Mouse (Mus musculus) neural tube, embryonic 13.5 days (tissue): ENCODE results near the gene Mindy1. TPM values are rescaled to one million over a fixed set of nuclear protein-coding genes. Genes with fewer than 3 reads are reported as not detected.

Experiments used
- ATAC-seq: fragments of 200-750 bp; cut with Nextera tagmentation; 2 replicates; pipeline ENCODE4 v1.8.0; 2017; ENCODE audit warnings: low read depth, mild to moderate bottlenecking, moderate TSS enrichment, moderate library complexity
- H3K27ac ChIP-seq: fragments of 300-500 bp; sonication (generic); replicated peaks from 2 replicates; pipeline ENCODE4 v1.5.1; 2015; ENCODE audit warnings: moderate library complexity, mild to moderate bottlenecking, inconsistent platforms
- H3K27me3 ChIP-seq: fragments of 300-500 bp; sonication (generic); 2 replicates; pipeline ENCODE4 v1.6.1; 2015; ENCODE audit warnings: mild to moderate bottlenecking, inconsistent platforms
- H3K36me3 ChIP-seq: fragments of 300-500 bp; sonication (generic); 2 replicates; pipeline ENCODE4 v1.6.1; 2015; ENCODE audit warnings: mild to moderate bottlenecking, inconsistent platforms
- H3K4me1 ChIP-seq: fragments of 300-500 bp; sonication (generic); replicated peaks from 2 replicates; pipeline ENCODE4 v1.6.1; 2015; ENCODE audit warnings: inconsistent platforms
- H3K4me2 ChIP-seq: fragments of 300-500 bp; sonication (generic); 2 replicates; pipeline ENCODE4 v1.6.1; 2015; ENCODE audit warnings: inconsistent platforms, mild to moderate bottlenecking, moderate library complexity
- H3K4me3 ChIP-seq: fragments of 300-500 bp; sonication (generic); 2 replicates; pipeline ENCODE4 v1.5.1; 2015; ENCODE audit warnings: mild to moderate bottlenecking, inconsistent platforms
- H3K9ac ChIP-seq: fragments of 300-500 bp; sonication (generic); 2 replicates; pipeline ENCODE4 v1.6.1; 2015; ENCODE audit warnings: moderate library complexity, mild to moderate bottlenecking, inconsistent platforms
- H3K9me3 ChIP-seq: fragments of 300-500 bp; sonication (generic); 2 replicates; pipeline ENCODE4 v1.6.1; 2016; ENCODE audit warnings: inconsistent platforms
- WGBS: fragments of 180-500 bp; shearing (Covaris S2); methylation state at CpG from one replicate; pipeline ENCODE4 v1.1.7; 2015; 5-methylcytosine and 5-hydroxymethylcytosine counted together
- polyA plus RNA-seq: library from polyadenylated mRNA; unstranded; fragments of >200 nt; fragmentation: Nextera tagmentation; extraction: Ambion mirVana; gene quantifications from 2 replicates; pipeline ENCODE4 v1.2.1, GENCODE M21; 2015

The Mindy1 gene
- polyA plus RNA-seq, 1 experiment from 2014 or later: 52.7 TPM

- H3K36me3 ChIP-seq: peaks cover 42% of the 10 kb centered on the region
- no peak overlapping the region for H3K4me3 ChIP-seq
- WGBS: 90% methylated on average over 7 of the region's 7 CpGs
- peaks cover 30% of the 10 kb centered on the region for H3K4me1 ChIP-seq
- no peak overlapping the region for H3K27ac ChIP-seq
- ATAC-seq: no peak
- no peaks in the 10 kb centered on the region for H3K9me3 ChIP-seq
- H3K9ac ChIP-seq: no peak overlapping the region
- no peak overlapping the region for H3K4me2 ChIP-seq
- no peaks in the 10 kb centered on the region for H3K27me3 ChIP-seq
These were observed 5.4 kb downstream of the Mindy1 start for GRCm38 (mm10) chr3:95286510-95286909.

- Histone ChIP-seq H3K36me3 (peaks cover 52% of the 10 kb centered on the region), H3K4me1 (peaks cover 25% of the 10 kb centered on the region), H3K27ac (no peak overlapping the region), H3K9me3 (no peaks in the 10 kb centered on the region), H3K4me2 (no peak overlapping the region), H3K27me3 (no peaks in the 10 kb centered on the region), H3K4me3 (no peak overlapping the region), H3K9ac (no peak overlapping the region)
- no peak for ATAC-seq
- 86% methylated on average over 3 of the region's 3 CpGs for WGBS
These were observed 6.4 kb downstream of the Mindy1 start for GRCm38 (mm10) chr3:95287541-95287940.

GRCm38 (mm10) chr3:95289419-95289818 lies 8.3 kb downstream of the Mindy1 start:
- H3K4me1 ChIP-seq: peaks cover 16% of the 10 kb centered on the region
- no peak overlapping the region for H3K4me3 ChIP-seq
- 91% methylated on average over 4 of the region's 4 CpGs for WGBS
- H3K9ac ChIP-seq: no peak overlapping the region
- H3K9me3 ChIP-seq: no peaks in the 10 kb centered on the region
- peaks cover 71% of the 10 kb centered on the region for H3K36me3 ChIP-seq
- no peak overlapping the region for H3K27ac ChIP-seq
- H3K4me2 ChIP-seq: no peak overlapping the region
- no peaks in the 10 kb centered on the region for H3K27me3 ChIP-seq
- ATAC-seq: no peak

- Histone ChIP-seq H3K4me3 (no peak overlapping the region), H3K27ac (no peak overlapping the region), H3K4me2 (no peak overlapping the region), H3K9ac (no peak overlapping the region), H3K36me3 (peaks cover 79% of the 10 kb centered on the region), H3K4me1 (peaks cover 8% of the 10 kb centered on the region; the same call in 1 of the 2 replicates), H3K9me3 (no peaks in the 10 kb centered on the region), H3K27me3 (no peaks in the 10 kb centered on the region)
- WGBS: 77% methylated on average over 6 of the region's 6 CpGs
- no peak for ATAC-seq
These were observed 9.0 kb downstream of the Mindy1 start for GRCm38 (mm10) chr3:95290156-95290555.

GRCm38 (mm10) chr3:95291041-95291440 lies 9.9 kb downstream of the Mindy1 start:
- 95% methylated on average over 4 of the region's 4 CpGs for WGBS
- H3K9me3 ChIP-seq: no peaks in the 10 kb centered on the region
- H3K9ac ChIP-seq: no peak overlapping the region
- no peak overlapping the region for H3K4me3 ChIP-seq
- peaks cover 87% of the 10 kb centered on the region for H3K36me3 ChIP-seq
- no peaks in the 10 kb centered on the region for H3K27me3 ChIP-seq
- no peak overlapping the region for H3K27ac ChIP-seq
- H3K4me1 ChIP-seq: 0 out of 2 replicates have a peak, but pooled peaks cover 1% of the 10 kb centered on the region
- H3K4me2 ChIP-seq: no peak overlapping the region
- ATAC-seq: no peak

- H3K4me2 ChIP-seq: no peak overlapping the region
- WGBS: 90% methylated on average over 2 of the region's 2 CpGs
- no peaks in the 10 kb centered on the region for H3K27me3 ChIP-seq
- H3K36me3 ChIP-seq: peaks cover 96% of the 10 kb centered on the region
- H3K27ac ChIP-seq: no peak overlapping the region
- H3K4me3 ChIP-seq: no peak overlapping the region
- ATAC-seq: no peak
- H3K9ac ChIP-seq: no peak overlapping the region
- H3K4me1 ChIP-seq: no peaks in the 10 kb centered on the region
- no peaks in the 10 kb centered on the region for H3K9me3 ChIP-seq
These were observed 11.8 kb downstream of the Mindy1 start for GRCm38 (mm10) chr3:95292899-95293298.

GRCm38 (mm10) chr3:95293537-95293936 lies 12.4 kb downstream of the Mindy1 start:
- H3K36me3 ChIP-seq: peaks cover 93% of the 10 kb centered on the region
- H3K4me3 ChIP-seq: no peak overlapping the region
- H3K9ac ChIP-seq: no peak overlapping the region
- ATAC-seq: no peak
- H3K4me1 ChIP-seq: no peaks in the 10 kb centered on the region
- no peaks in the 10 kb centered on the region for H3K9me3 ChIP-seq
- 87% methylated on average over 11 of the region's 11 CpGs for WGBS
- H3K27me3 ChIP-seq: no peaks in the 10 kb centered on the region
- H3K4me2 ChIP-seq: no peak overlapping the region
- no peak overlapping the region for H3K27ac ChIP-seq

- no peak for ATAC-seq
- H3K36me3 ChIP-seq: peaks cover 87% of the 10 kb centered on the region
- WGBS: 93% methylated on average over 7 of the region's 7 CpGs
These were observed 13.2 kb downstream of the Mindy1 start for GRCm38 (mm10) chr3:95294316-95294715.

GRCm38 (mm10) chr3:95294718-95295117 lies 13.6 kb downstream of the Mindy1 start:
- H3K4me1 ChIP-seq: no peaks in the 10 kb centered on the region
- ATAC-seq: no peak
- peaks cover 83% of the 10 kb centered on the region for H3K36me3 ChIP-seq
- H3K9me3 ChIP-seq: no peaks in the 10 kb centered on the region
- H3K4me2 ChIP-seq: no peak overlapping the region
- 85% methylated on average over 5 of the region's 5 CpGs for WGBS
- H3K9ac ChIP-seq: no peak overlapping the region
- H3K4me3 ChIP-seq: no peak overlapping the region
- no peaks in the 10 kb centered on the region for H3K27me3 ChIP-seq
- H3K27ac ChIP-seq: no peak overlapping the region

More at GRCm38 (mm10) chr3:95294316-95294715, 13.2 kb downstream of the Mindy1 start:
- Histone ChIP-seq H3K4me2 (no peak overlapping the region), H3K27me3 (no peaks in the 10 kb centered on the region), H3K9me3 (no peaks in the 10 kb centered on the region), H3K27ac (no peak overlapping the region), H3K9ac (no peak overlapping the region), H3K4me3 (no peak overlapping the region), H3K4me1 (no peaks in the 10 kb centered on the region)

- H3K4me2 ChIP-seq: no peak overlapping the region
- no peak overlapping the region for H3K9ac ChIP-seq
- H3K4me1 ChIP-seq: no peaks in the 10 kb centered on the region
- H3K27ac ChIP-seq: no peak overlapping the region
- no peaks in the 10 kb centered on the region for H3K27me3 ChIP-seq
- no peak for ATAC-seq
- no peak overlapping the region for H3K4me3 ChIP-seq
- H3K9me3 ChIP-seq: no peaks in the 10 kb centered on the region
- peaks cover 75% of the 10 kb centered on the region for H3K36me3 ChIP-seq
- 80% methylated on average over 11 of the region's 11 CpGs for WGBS
These were observed 14.4 kb downstream of the Mindy1 start for GRCm38 (mm10) chr3:95295321-95296102.

GRCm38 (mm10) chr3:95296103-95296469 lies 14.9 kb downstream of the Mindy1 start:
- ATAC-seq: no peak
- no peak overlapping the region for H3K27ac ChIP-seq
- WGBS: 10% methylated on average over 5 of the region's 5 CpGs

GRCm38 (mm10) chr3:95298018-95298417 lies 16.9 kb downstream of the Mindy1 start:
- H3K4me2 ChIP-seq: no peak overlapping the region
- no peaks in the 10 kb centered on the region for H3K9me3 ChIP-seq
- WGBS: 96% methylated on average over 7 of the region's 7 CpGs

More at GRCm38 (mm10) chr3:95296103-95296469, 14.9 kb downstream of the Mindy1 start:
- Histone ChIP-seq H3K9ac (no peak overlapping the region), H3K36me3 (peaks cover 69% of the 10 kb centered on the region), H3K4me3 (no peak overlapping the region), H3K9me3 (no peaks in the 10 kb centered on the region), H3K4me1 (no peaks in the 10 kb centered on the region), H3K4me2 (no peak overlapping the region), H3K27me3 (no peaks in the 10 kb centered on the region)

More at GRCm38 (mm10) chr3:95298018-95298417, 16.9 kb downstream of the Mindy1 start:
- Histone ChIP-seq H3K9ac (no peak overlapping the region), H3K36me3 (peaks cover 50% of the 10 kb centered on the region), H3K4me1 (no peaks in the 10 kb centered on the region), H3K27me3 (no peaks in the 10 kb centered on the region), H3K27ac (no peak overlapping the region), H3K4me3 (no peak overlapping the region)
- ATAC-seq: no peak
